Mouse (Mus musculus): ENCODE measurements around the gene Dnah2. TPM values are rescaled to one million over a fixed set of nuclear protein-coding genes. Genes with fewer than 3 reads are reported as not detected.

Dnah2 gene
- polyA plus RNA-seq, 1 experiment from 2014 or later: 2.7 TPM

DNA sequence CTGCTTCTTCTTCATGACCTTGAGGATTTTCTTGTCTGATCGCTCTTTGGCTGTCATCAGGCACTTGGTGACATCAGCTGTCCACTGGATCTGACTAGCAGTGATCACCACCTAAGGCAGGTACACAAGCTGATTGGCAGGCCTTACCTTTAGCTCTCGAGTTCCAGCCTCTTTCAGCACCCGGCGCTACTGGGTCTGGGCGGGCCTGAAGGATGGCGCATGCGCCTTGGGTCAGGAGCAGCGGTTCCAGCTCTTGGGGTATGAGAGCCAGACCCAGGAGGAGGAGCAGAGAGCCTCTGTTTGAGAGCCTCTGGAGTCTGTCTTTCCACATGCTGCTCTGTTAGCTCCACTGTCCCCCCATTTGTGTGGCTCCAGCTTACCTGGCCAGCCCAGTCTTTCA is 71.3 kb downstream of the Dnah2 start:
- Histone ChIP-seq H3K36me3 (no peaks in the 10 kb centered on the region), H3K9ac (replicated peaks) (no peak overlapping the region), H3K9me3 (no peaks in the 10 kb centered on the region), H3K4me3 (no peak overlapping the region), H3K4me2 (replicated peaks) (no peak overlapping the region), H3K27ac (replicated peaks) (no peak overlapping the region), H3K4me1 (no peaks in the 10 kb centered on the region), H3K27me3 (no peaks in the 10 kb centered on the region)
- WGBS: 91% methylated on average over 8 of the region's 8 CpGs
- no peak for ATAC-seq (replicated peaks)

GRCm38 (mm10) chr11:69476802-69477201 is 72.1 kb downstream of the Dnah2 start:
- no peaks in the 10 kb centered on the region for H3K9me3 ChIP-seq
- H3K4me1 ChIP-seq: no peaks in the 10 kb centered on the region
- no peak overlapping the region for H3K4me2 ChIP-seq (replicated peaks)
- no peaks in the 10 kb centered on the region for H3K27me3 ChIP-seq
- no peaks in the 10 kb centered on the region for H3K36me3 ChIP-seq
- H3K4me3 ChIP-seq: no peak overlapping the region
- H3K9ac ChIP-seq (replicated peaks): no peak overlapping the region
- H3K27ac ChIP-seq (replicated peaks): no peak overlapping the region
- 90% methylated on average over 10 of the region's 10 CpGs for WGBS
- no peak for ATAC-seq (replicated peaks)

- no peak overlapping the region for H3K4me2 ChIP-seq (replicated peaks)
- no peak overlapping the region for H3K4me3 ChIP-seq
- no peak overlapping the region for H3K27ac ChIP-seq (replicated peaks)
- no peak overlapping the region for H3K9ac ChIP-seq (replicated peaks)
- WGBS: 57% methylated on average over 5 of the region's 5 CpGs
- no peaks in the 10 kb centered on the region for H3K4me1 ChIP-seq
- no peaks in the 10 kb centered on the region for H3K36me3 ChIP-seq
- ATAC-seq (replicated peaks): no peak
- H3K27me3 ChIP-seq: no peaks in the 10 kb centered on the region
- H3K9me3 ChIP-seq: no peaks in the 10 kb centered on the region
Observed at GRCm38 (mm10) chr11:69474737-69475136, 74.2 kb downstream of the Dnah2 start.

GRCm38 (mm10) chr11:69472687-69473086 is 76.2 kb downstream of the Dnah2 start:
- no peaks in the 10 kb centered on the region for H3K36me3 ChIP-seq
- no peaks in the 10 kb centered on the region for H3K27me3 ChIP-seq
- ATAC-seq (replicated peaks): no peak
- H3K9ac ChIP-seq (replicated peaks): no peak overlapping the region
- WGBS: 88% methylated on average over 5 of the region's 5 CpGs
- H3K9me3 ChIP-seq: no peaks in the 10 kb centered on the region
- no peaks in the 10 kb centered on the region for H3K4me1 ChIP-seq
- no peak overlapping the region for H3K4me2 ChIP-seq (replicated peaks)
- no peak overlapping the region for H3K4me3 ChIP-seq
- H3K27ac ChIP-seq (replicated peaks): no peak overlapping the region

DNA sequence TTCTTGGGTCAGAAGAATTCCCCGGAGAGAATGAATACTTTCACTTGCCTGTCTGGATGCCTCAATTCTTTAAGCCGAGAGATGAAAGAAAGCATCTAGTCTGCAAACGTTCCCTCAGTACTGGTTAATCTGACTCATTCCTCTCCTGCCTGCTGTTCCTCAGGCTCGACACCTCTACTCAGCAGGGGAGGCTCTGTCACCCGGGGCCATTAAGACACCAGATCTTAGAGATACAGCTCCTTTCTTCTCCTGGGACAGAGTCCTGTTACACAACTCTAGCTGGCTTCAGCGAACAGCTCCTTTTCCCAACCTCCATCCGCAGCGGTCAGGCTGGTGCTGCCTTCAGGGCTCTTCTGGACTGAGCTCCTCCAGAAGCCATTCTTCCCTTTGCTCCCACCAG is 77.4 kb downstream of the Dnah2 start:
- H3K36me3 ChIP-seq: no peaks in the 10 kb centered on the region
- no peak overlapping the region for H3K4me3 ChIP-seq
- no peak overlapping the region for H3K4me2 ChIP-seq (replicated peaks)
- no peaks in the 10 kb centered on the region for H3K4me1 ChIP-seq
- ATAC-seq (replicated peaks): no peak
- no peaks in the 10 kb centered on the region for H3K9me3 ChIP-seq
- WGBS: 19% methylated on average over 8 of the region's 8 CpGs
- H3K27me3 ChIP-seq: no peaks in the 10 kb centered on the region
- H3K27ac ChIP-seq (replicated peaks): no peak overlapping the region
- no peak overlapping the region for H3K9ac ChIP-seq (replicated peaks)

DNA sequence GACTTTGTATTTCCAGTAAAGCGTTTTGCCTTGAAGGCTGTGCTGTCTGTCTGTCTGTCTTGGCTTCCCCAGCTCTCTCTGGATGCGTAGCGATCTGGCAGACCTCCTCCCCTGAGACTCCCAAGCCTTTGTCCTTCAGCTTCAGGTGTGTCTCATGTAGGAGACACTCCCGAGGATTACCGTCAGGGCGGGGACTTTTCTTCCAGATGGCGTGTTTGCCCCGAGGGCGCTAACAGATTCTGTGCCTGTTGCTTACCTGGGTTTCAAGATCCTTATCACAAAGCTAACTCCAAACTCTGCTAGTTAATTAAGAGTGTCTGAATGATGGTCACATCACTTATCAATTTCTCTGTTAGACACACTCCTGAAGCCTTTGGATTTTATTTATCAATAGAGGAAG is 79.6 kb downstream of the Dnah2 start:
- no peak overlapping the region for H3K4me2 ChIP-seq (replicated peaks)
- no peaks in the 10 kb centered on the region for H3K4me1 ChIP-seq
- H3K36me3 ChIP-seq: no peaks in the 10 kb centered on the region
- no peak overlapping the region for H3K4me3 ChIP-seq
- WGBS: 83% methylated on average over 9 of the region's 9 CpGs
- no peak for ATAC-seq (replicated peaks)
- H3K27ac ChIP-seq (replicated peaks): no peak overlapping the region
- H3K27me3 ChIP-seq: no peaks in the 10 kb centered on the region
- H3K9me3 ChIP-seq: no peaks in the 10 kb centered on the region
- H3K9ac ChIP-seq (replicated peaks): no peak overlapping the region

DNA sequence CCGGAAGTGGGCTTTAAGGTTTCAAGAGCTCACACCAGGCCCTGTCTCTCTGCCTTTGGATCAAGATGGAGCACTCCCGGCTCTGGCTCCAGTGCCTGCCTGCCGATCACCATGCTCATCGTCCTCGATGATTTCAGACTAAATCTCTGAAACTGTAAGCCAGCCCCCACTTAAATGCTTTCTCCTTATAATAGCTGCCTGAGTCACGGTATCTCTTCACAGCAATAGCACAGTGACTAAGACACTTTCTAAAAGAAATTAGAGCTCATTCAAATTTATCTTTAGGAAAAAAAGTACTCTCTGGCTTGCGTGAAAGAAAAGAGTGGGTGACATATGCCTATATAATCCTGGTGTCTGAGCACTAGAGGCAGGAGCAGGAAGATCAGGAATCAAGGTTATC is 84.9 kb downstream of the Dnah2 start:
- no peak for ATAC-seq (replicated peaks)
- WGBS: 92% methylated on average over 7 of the region's 7 CpGs
- no peaks in the 10 kb centered on the region for H3K36me3 ChIP-seq
- no peaks in the 10 kb centered on the region for H3K4me1 ChIP-seq
- H3K9me3 ChIP-seq: no peaks in the 10 kb centered on the region
- no peak overlapping the region for H3K9ac ChIP-seq (replicated peaks)
- no peak overlapping the region for H3K27ac ChIP-seq (replicated peaks)
- H3K27me3 ChIP-seq: no peaks in the 10 kb centered on the region
- H3K4me3 ChIP-seq: no peak overlapping the region
- no peak overlapping the region for H3K4me2 ChIP-seq (replicated peaks)

GRCm38 (mm10) chr11:69461568-69461967 is 87.3 kb downstream of the Dnah2 start:
- Histone ChIP-seq H3K9me3 (no peaks in the 10 kb centered on the region), H3K9ac (replicated peaks) (no peak overlapping the region), H3K27me3 (no peaks in the 10 kb centered on the region), H3K4me2 (replicated peaks) (no peak overlapping the region), H3K4me1 (no peaks in the 10 kb centered on the region), H3K4me3 (no peak overlapping the region), H3K27ac (replicated peaks) (no peak overlapping the region), H3K36me3 (no peaks in the 10 kb centered on the region)
- WGBS: 89% methylated on average over 5 of the region's 5 CpGs
- no peak for ATAC-seq (replicated peaks)

DNA sequence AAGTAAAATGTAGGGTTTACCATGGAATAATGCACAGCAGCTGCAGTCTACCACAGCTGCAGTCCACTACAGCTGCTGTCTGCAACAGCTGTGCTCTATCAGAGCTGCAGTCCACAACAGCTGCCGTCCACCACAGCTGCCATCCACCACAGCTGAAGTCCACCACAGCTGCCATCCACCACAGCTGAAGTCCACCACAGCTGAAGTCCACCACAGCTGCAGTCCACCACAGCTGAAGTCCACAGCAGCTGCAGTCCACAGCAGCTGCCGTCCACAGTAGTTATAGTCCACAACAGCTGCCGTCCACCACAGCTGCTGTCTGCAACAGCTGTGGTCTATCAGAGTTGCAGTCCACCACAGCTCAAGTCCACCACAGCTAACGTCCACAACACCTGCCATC is 89.0 kb downstream of the Dnah2 start:
- Histone ChIP-seq H3K9me3 (no peaks in the 10 kb centered on the region), H3K9ac (replicated peaks) (no peak overlapping the region), H3K27ac (replicated peaks) (no peak overlapping the region), H3K4me2 (replicated peaks) (no peak overlapping the region), H3K4me1 (no peaks in the 10 kb centered on the region), H3K36me3 (no peaks in the 10 kb centered on the region), H3K27me3 (no peaks in the 10 kb centered on the region), H3K4me3 (no peak overlapping the region)
- no peak for ATAC-seq (replicated peaks)
- WGBS: 84% methylated on average over 4 of the region's 4 CpGs

- H3K4me3 ChIP-seq: no peak overlapping the region
- H3K4me2 ChIP-seq (replicated peaks): no peak overlapping the region
- H3K4me1 ChIP-seq: no peaks in the 10 kb centered on the region
- H3K9me3 ChIP-seq: no peaks in the 10 kb centered on the region
- no peak overlapping the region for H3K9ac ChIP-seq (replicated peaks)
- ATAC-seq (replicated peaks): 0 out of 2 replicates have a peak, but pooled peaks have one; percentile 58
- no peaks in the 10 kb centered on the region for H3K27me3 ChIP-seq
- WGBS: 31% methylated on average over 6 of the region's 6 CpGs
- H3K36me3 ChIP-seq: no peaks in the 10 kb centered on the region
- H3K27ac ChIP-seq (replicated peaks): 0 out of 2 replicates have a peak overlapping the region, but pooled peaks have one; percentile 2
Observed at GRCm38 (mm10) chr11:69457006-69457579, 91.8 kb downstream of the Dnah2 start.

GRCm38 (mm10) chr11:69452114-69452867 is 96.6 kb downstream of the Dnah2 start:
- H3K27ac ChIP-seq (replicated peaks): no peak overlapping the region
- WGBS: 60% methylated on average over 23 of the region's 23 CpGs
- no peak for ATAC-seq (replicated peaks)
- H3K4me2 ChIP-seq (replicated peaks): no peak overlapping the region
- no peak overlapping the region for H3K4me3 ChIP-seq
- H3K9ac ChIP-seq (replicated peaks): no peak overlapping the region
- no peaks in the 10 kb centered on the region for H3K36me3 ChIP-seq
- no peaks in the 10 kb centered on the region for H3K9me3 ChIP-seq
- H3K4me1 ChIP-seq: no peaks in the 10 kb centered on the region
- no peaks in the 10 kb centered on the region for H3K27me3 ChIP-seq

DNA sequence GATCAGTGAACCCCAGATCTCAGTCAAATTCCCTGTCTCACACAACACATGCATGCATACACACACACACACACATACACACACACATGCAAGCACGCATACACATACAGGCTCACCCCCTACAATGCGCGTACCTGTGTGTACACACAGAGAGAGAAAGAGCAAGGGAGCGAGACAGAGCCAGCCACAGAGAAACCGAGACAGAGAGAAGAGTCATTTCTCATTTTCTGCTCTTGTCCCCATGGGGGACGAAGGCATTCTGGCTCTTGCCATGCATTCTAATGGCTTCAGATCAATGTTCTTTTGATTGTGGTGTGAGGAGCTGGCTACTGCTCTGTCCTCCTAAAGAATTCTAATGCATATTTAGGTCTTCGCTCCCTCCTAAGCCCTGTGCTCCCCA is 101.6 kb downstream of the Dnah2 start:
- Histone ChIP-seq H3K27ac (replicated peaks) (no peak overlapping the region), H3K36me3 (no peaks in the 10 kb centered on the region)

DNA sequence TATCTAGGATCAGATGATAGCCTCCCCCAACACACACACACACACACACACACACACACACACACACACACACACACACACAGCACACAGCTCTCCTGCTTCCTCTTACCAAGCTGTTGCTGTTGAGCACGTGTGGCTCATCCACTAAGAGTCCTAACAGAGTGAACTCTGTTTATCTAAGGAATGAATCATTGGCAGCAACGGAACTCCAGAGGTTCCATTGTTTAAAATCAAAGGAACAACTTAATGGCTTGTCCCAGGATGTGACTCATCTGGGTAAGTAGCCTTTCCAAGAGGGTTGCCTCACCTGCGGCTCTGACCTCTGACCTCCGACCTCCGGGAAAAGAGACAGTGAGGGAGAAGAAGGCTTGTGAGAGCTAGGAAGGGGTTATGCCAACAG is 105.6 kb downstream of the Dnah2 start:
- Histone ChIP-seq H3K27ac (replicated peaks) (no peak overlapping the region), H3K9ac (replicated peaks) (no peak overlapping the region), H3K36me3 (no peaks in the 10 kb centered on the region), H3K4me2 (replicated peaks) (no peak overlapping the region), H3K9me3 (no peaks in the 10 kb centered on the region), H3K4me1 (no peaks in the 10 kb centered on the region), H3K27me3 (no peaks in the 10 kb centered on the region), H3K4me3 (no peak overlapping the region)
- WGBS: 55% methylated on average over 5 of the region's 5 CpGs
- ATAC-seq (replicated peaks): no peak

More for the DNA sequence above, 101.6 kb downstream of the Dnah2 start:
- Histone ChIP-seq H3K4me1 (no peaks in the 10 kb centered on the region), H3K27me3 (no peaks in the 10 kb centered on the region), H3K9ac (replicated peaks) (no peak overlapping the region), H3K9me3 (no peaks in the 10 kb centered on the region), H3K4me2 (replicated peaks) (no peak overlapping the region), H3K4me3 (no peak overlapping the region)
- WGBS: 86% methylated on average over 7 of the region's 7 CpGs
- no peak for ATAC-seq (replicated peaks)
